Mouse (Mus musculus) naive thymus-derived CD4-positive, alpha-beta T cell, adult 5 months (primary cell): Measurements from ENCODE around the gene Trim33. TPM values are rescaled to one million over a fixed set of nuclear protein-coding genes. Genes with fewer than 3 reads are reported as not detected.

ENCODE experiments used
- polyA plus RNA-seq: library from polyadenylated mRNA; unstranded; fragments of 100-300 nt; shearing (Covaris generic); gene quantifications from one replicate; pipeline ENCODE4 v1.2.1, GENCODE M21; 2017

Gene Trim33
- 24.9 TPM for polyA plus RNA-seq

GRCm38 (mm10) chr3:103279182-103280149, at the start of gene Trim33:
Gene Trim33, plus strand, starts transcription at chr3:103279293.

Other genes starting within 250 kb of the Trim33 start
- gene Nras, start 221.0 kb upstream of the Trim33 start, polyA plus RNA-seq: 58.2 TPM
- gene Ampd1, start 205.3 kb upstream of the Trim33 start, polyA plus RNA-seq: 22.5 TPM
- 4.5 TPM for gene Dennd2c, start 176.7 kb upstream of the Trim33 start, polyA plus RNA-seq
- 150 TPM for gene Bcas2, start 107.6 kb upstream of the Trim33 start, polyA plus RNA-seq